Mouse (Mus musculus) ES-E14 (cell line): Measurements from ENCODE around the gene Cfap20. TPM values are rescaled to one million over a fixed set of nuclear protein-coding genes. Genes with fewer than 3 reads are reported as not detected.

Experiments used
- DNase-seq: peaks from one replicate; pipeline ENCODE4 v3.0.0-alpha.2; 2013; ENCODE audit warnings: low read depth, low spot score
- H3K27ac ChIP-seq: 2 replicates; pipeline ENCODE4 v1.5.1; 2012; ENCODE audit warnings: low read depth, mild to moderate bottlenecking, low read length, moderate library complexity, mixed read lengths; ENCODE audit not compliant: poor library complexity, insufficient read depth, severe bottlenecking
- H3K36me3 ChIP-seq: 2 replicates; pipeline ENCODE4 v1.6.1; 2012; ENCODE audit warnings: mild to moderate bottlenecking, low read length, moderate library complexity, mixed read lengths; ENCODE audit not compliant: control insufficient read depth, poor library complexity, insufficient read depth, severe bottlenecking
- H3K4me1 ChIP-seq, 2 experiments: fragments of 150-350 bp in 1 of 2; sonication (generic) in 1 of 2; 2 replicates each; pipeline ENCODE4 v1.6.1; 2012; ENCODE audit warnings: low read length in 2 of 2, mild to moderate bottlenecking in 1 of 2, mixed read lengths in 1 of 2; ENCODE audit not compliant: control insufficient read depth in 2 of 2, insufficient read depth in 2 of 2, poor library complexity in 1 of 2
- H3K4me3 ChIP-seq, 2 experiments: fragments of 150-350 bp in 1 of 2; sonication (generic) in 1 of 2; 2 replicates each; pipeline ENCODE4 v1.5.1; 2012; ENCODE audit warnings: low read length in 2 of 2, low read depth in 1 of 2, mild to moderate bottlenecking in 1 of 2, mixed read lengths in 1 of 2; ENCODE audit not compliant: insufficient read depth in 1 of 2, poor library complexity in 1 of 2, severe bottlenecking in 1 of 2
- H3K9ac ChIP-seq: 2 replicates; pipeline ENCODE4 v1.6.1; 2012; ENCODE audit warnings: low read depth, mild to moderate bottlenecking, low read length, mixed read lengths; ENCODE audit not compliant: poor library complexity, insufficient read depth, severe bottlenecking
- H3K9me3 ChIP-seq: fragments of 150-350 bp; sonication (generic); 2 replicates; pipeline ENCODE4 v1.6.1; 2012; ENCODE audit warnings: low read depth, mild to moderate bottlenecking, low read length; ENCODE audit not compliant: control insufficient read depth, insufficient read depth
- CHD2 ChIP-seq: IDR thresholded peaks from 2 replicates; pipeline ENCODE4 v1.6.1; 2014; ENCODE audit warnings: mild to moderate bottlenecking, low read depth, low read length, inconsistent platforms
- HCFC1 ChIP-seq: IDR thresholded peaks from 2 replicates; pipeline ENCODE4 v1.6.1; 2012; ENCODE audit warnings: low read length, inconsistent platforms, borderline replicate concordance; ENCODE audit not compliant: insufficient read depth
- MAFK ChIP-seq: IDR thresholded peaks from 2 replicates; pipeline ENCODE4 v1.6.1; 2014; ENCODE audit warnings: mild to moderate bottlenecking, low read depth, low read length, inconsistent platforms; ENCODE audit not compliant: insufficient read depth
- ZC3H11A ChIP-seq: IDR thresholded peaks from 2 replicates; pipeline ENCODE4 v1.6.1; 2012; ENCODE audit warnings: low read depth, mild to moderate bottlenecking, inconsistent platforms, low read length, borderline replicate concordance
- ZNF384 ChIP-seq: IDR thresholded peaks from 2 replicates; pipeline ENCODE4 v1.6.1; 2012; ENCODE audit warnings: low read depth, low read length, inconsistent platforms
- in situ Hi-C, 2 experiments: fragments of 600-800 bp; cut with MboI; formaldehyde crosslinking; loops; one replicate each; pipeline ENCODE4 v1.15.1; 2025; ENCODE audit warnings: low sequenced_read_pairs in 2 of 2, inconsistent platforms in 1 of 2; ENCODE audit not compliant: unreplicated experiment in 2 of 2
- total RNA-seq: library from RNA; depleted of rRNA; stranded (reverse); fragments of 300-350 nt; gene quantifications from 2 replicates; pipeline ENCODE4 v1.2.3, GENCODE M21; 2012; rRNA removed

Cfap20 gene
- total RNA-seq, 1 experiment = 70.5 TPM

DNA sequence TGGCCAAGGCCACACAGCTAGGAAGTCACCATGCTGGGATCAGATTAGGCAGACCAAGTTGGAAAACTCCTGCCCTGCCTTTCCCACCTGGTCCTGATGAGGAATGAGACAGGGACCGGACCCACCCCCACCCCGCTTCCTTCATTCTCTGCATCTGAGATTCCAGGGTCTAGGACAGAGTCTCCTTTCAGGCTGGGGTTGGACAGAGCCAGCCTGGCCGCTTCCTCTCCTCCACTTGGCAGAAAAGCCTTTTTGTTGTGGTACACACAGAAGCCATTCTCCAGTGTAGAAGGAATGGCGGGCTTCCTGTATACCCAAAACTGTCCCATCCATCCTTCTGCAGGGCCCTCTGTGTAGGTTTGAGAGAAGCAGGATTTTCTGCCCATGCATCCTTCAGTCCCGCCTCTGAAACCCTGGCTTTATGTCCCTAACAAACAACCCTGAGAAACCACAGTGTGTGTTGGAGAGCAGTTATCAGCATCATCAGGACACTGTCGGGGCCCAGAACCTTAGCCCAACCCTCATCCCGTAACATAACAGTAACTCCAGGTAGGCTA lies 59.2 kb downstream of the Cfap20 start:
- H3K4me3 ChIP-seq = no peak overlapping the region
- H3K27ac ChIP-seq = no peak overlapping the region
- H3K4me1 ChIP-seq = peaks cover 0 to 10% of the 10 kb centered on the region in 2 experiments; a peak in 2 of 4 replicates
- H3K36me3 ChIP-seq = no peaks in the 10 kb centered on the region; the same call in 1 of the 2 replicates
- H3K9me3 ChIP-seq = no peaks in the 10 kb centered on the region
- DNase-seq = no peak
- TF ChIP-seq ZNF384 = no peak
- no peak for TF ChIP-seq HCFC1
- in situ Hi-C loops = no loop called here
- H3K9ac ChIP-seq = no peak overlapping the region

DNA sequence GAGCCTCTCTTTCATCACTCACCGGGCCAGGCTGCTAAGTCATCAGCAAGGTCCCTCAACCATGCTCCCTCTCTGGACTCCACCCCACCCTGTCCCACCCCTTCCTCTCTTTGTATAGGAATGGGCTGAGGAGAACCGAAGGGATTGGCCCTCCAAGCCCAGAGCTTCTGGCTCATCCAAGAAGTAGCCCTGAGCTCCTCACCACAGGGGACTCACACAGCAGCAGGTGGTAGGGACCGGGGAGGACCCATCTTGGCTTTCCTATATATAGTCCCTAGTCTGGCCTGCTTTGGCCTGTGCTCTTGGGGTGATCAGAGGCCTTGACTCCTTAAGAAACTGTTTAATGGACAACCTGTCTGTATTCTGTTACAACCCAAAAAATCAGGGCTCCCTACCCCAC lies 60.2 kb downstream of the Cfap20 start:
- no peaks in the 10 kb centered on the region for H3K9me3 ChIP-seq
- H3K27ac ChIP-seq = no peak overlapping the region
- in situ Hi-C loops = no loop called here
- H3K9ac ChIP-seq = no peak overlapping the region
- no peak for DNase-seq
- H3K4me1 ChIP-seq = peaks cover 0 to 13% of the 10 kb centered on the region in 2 experiments; a peak in 2 of 4 replicates
- no peak for TF ChIP-seq MAFK
- no peak for TF ChIP-seq ZNF384
- no peak for TF ChIP-seq CHD2
- no peak for TF ChIP-seq ZC3H11A
- TF ChIP-seq HCFC1 = no peak
- H3K4me3 ChIP-seq = no peak overlapping the region
- H3K36me3 ChIP-seq = no peaks in the 10 kb centered on the region; the same call in 1 of the 2 replicates

GRCm38 (mm10) chr8:95373389-95374002 lies 61.2 kb downstream of the Cfap20 start:
- Histone ChIP-seq H3K9me3 (no peaks in the 10 kb centered on the region), H3K4me1 (peaks cover 0 to 21% of the 10 kb centered on the region in 2 experiments; a peak in 2 of 4 replicates), H3K27ac (no peak overlapping the region), H3K4me3 (no peak overlapping the region), H3K36me3 (no peaks in the 10 kb centered on the region; the same call in 1 of the 2 replicates), H3K9ac (no peak overlapping the region)
- no peak for DNase-seq
- in situ Hi-C loops = no loop called here
- TF ChIP-seq MAFK (no peak), ZC3H11A (no peak), ZNF384 (no peak), HCFC1 (no peak), CHD2 (no peak)

Other genes with a start within 250 kb of the Cfap20 start
- gene Kifc3, start 232.1 kb downstream of the Cfap20 start, total RNA-seq = 34.6 and 45.6 TPM in 2 replicates
- 1.1 and 1.5 TPM in 2 replicates for gene Cngb1, start 128.3 kb downstream of the Cfap20 start, total RNA-seq
- 0.45 and 0.95 TPM in 2 replicates for gene Tepp, start 124.3 kb downstream of the Cfap20 start, total RNA-seq
- 2.4 and 3.2 TPM in 2 replicates for gene Zfp319, start 102.9 kb downstream of the Cfap20 start, total RNA-seq
- gene Usb1, start 102.6 kb downstream of the Cfap20 start, total RNA-seq = 18.6 and 25.9 TPM in 2 replicates
- gene Mmp15, start 82.6 kb downstream of the Cfap20 start, total RNA-seq = 5.0 and 5.4 TPM in 2 replicates
- 40.2 and 52.4 TPM in 2 replicates for gene Csnk2a2, start 55.2 kb upstream of the Cfap20 start, total RNA-seq
- 1.1 and 1.4 TPM in 2 replicates for gene Ccdc113, start 99.2 kb upstream of the Cfap20 start, total RNA-seq
- not detected in 2 replicates for gene Prss54, start 141.5 kb upstream of the Cfap20 start, total RNA-seq
- gene Gins3, start 198.6 kb upstream of the Cfap20 start, total RNA-seq = 12.7 and 13.9 TPM in 2 replicates
- gene Ndrg4, start 242.1 kb upstream of the Cfap20 start, total RNA-seq = 9.4 and 12.1 TPM in 2 replicates